Mouse (Mus musculus): ENCODE results near the gene Mrap2. TPM values are rescaled to one million over a fixed set of nuclear protein-coding genes. Genes with fewer than 3 reads are reported as not detected.

Gene Mrap2
- polyA plus RNA-seq, 1 experiment from 2014 or later, result not detected

DNA sequence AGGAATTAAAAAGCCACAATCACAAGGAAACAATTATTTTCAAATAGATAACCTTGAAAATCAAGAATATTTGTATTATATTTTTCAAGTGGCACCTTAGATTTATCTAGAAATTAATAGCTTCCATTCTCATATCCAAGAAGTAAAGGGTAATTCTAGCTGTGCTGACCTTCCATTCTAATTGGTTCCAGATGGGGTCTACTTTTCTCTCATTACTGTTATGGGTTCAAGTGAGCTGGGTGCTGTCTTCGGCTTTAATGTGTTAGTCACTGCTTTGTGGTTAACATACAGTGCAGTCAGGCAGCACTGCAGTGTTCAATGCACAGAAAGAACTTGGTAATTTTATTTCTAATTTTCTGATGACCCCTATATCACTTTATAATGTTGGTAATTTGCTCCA is 49.6 kb downstream of the Mrap2 start:
- peaks cover 17% of the 10 kb centered on the region for H3K36me3 ChIP-seq (replicated peaks; ENCODE audit: insufficient read depth, low read length)

DNA sequence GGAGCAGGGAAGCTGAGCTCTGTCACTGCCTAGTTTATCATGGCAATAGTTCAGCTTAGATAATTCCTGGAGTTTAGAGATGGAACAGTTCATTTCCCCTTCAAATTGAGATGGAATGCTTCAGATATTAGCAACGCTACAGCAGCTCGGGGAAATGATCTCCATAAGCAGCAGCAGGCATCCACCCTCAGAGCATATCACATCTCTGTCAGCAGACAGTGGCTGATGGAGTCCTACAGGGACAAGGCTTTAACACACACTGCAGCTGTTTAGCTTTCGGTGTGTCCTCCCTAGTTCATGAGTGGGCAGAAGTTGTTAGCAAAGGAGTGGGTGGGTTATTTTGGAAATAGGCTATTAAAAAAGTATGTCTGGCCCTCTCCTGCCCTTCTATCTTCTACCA is 53.2 kb downstream of the Mrap2 start:
- Histone ChIP-seq H3K27ac (ENCODE audit: low read depth) (no peak overlapping the region), H3K27me3 (ENCODE audit: insufficient read depth, low read length) (no peaks in the 10 kb centered on the region), H3K4me3 (ENCODE audit: low read depth, low read length) (no peak overlapping the region), H3K9me3 (ENCODE audit: low read length) (peaks cover under 1% of the 10 kb centered on the region; the same call in 1 of the 2 replicates), H3K4me1 (ENCODE audit: insufficient read depth) (no peaks in the 10 kb centered on the region), H3K9ac (replicated peaks) (no peak overlapping the region), H3K4me2 (ENCODE audit: low read depth, low read length) (no peak overlapping the region), H3K36me3 (replicated peaks; ENCODE audit: insufficient read depth, low read length) (peaks cover 19% of the 10 kb centered on the region)
- no peak for TF ChIP-seq CTCF (IDR thresholded peaks at IDR 0.05; ENCODE audit: low read depth)
- no peak for TF ChIP-seq EP300 (IDR thresholded peaks at IDR 0.05; ENCODE audit: low read depth)
- WGBS (ENCODE audit: insufficient replicate concordance), result 80% methylated on average over 3 of the region's 3 CpGs
- no peak for DNase-seq
- no peak for ATAC-seq

More for the DNA sequence above, 49.6 kb downstream of the Mrap2 start:
- Histone ChIP-seq H3K27ac (ENCODE audit: low read depth) (no peak overlapping the region), H3K4me3 (ENCODE audit: low read depth, low read length) (no peak overlapping the region), H3K27me3 (ENCODE audit: insufficient read depth, low read length) (no peaks in the 10 kb centered on the region), H3K4me1 (ENCODE audit: insufficient read depth) (no peaks in the 10 kb centered on the region), H3K9me3 (ENCODE audit: low read length) (peaks cover 3% of the 10 kb centered on the region; the same call in 1 of the 2 replicates), H3K9ac (replicated peaks) (no peak overlapping the region), H3K4me2 (ENCODE audit: low read depth, low read length) (no peak overlapping the region)
- TF ChIP-seq EP300 (IDR thresholded peaks at IDR 0.05; ENCODE audit: low read depth), result no peak
- TF ChIP-seq CTCF (IDR thresholded peaks at IDR 0.05; ENCODE audit: low read depth), result no peak
- 88% methylated on average over 1 of the region's 1 CpGs for WGBS (ENCODE audit: insufficient replicate concordance)
- ATAC-seq (no peak), DNase-seq (no peak)

DNA sequence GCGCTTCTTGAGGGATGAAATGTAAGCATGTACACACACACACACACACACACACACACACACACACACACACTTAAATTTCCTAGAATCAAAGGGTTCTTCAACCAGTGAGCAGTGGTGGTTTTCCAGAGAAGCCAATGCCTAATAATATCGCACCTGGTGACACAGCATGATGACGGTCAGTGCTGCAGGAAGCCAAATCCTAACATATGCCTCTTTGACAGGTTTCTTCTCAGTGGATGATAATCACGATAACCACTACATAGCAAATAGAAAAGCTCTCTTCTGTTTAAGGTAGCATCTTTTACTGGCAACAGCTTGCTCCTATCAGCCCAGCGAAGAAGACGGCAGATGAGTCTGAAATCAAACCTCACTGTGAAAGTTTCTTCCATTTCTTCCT is 53.9 kb downstream of the Mrap2 start:
- TF ChIP-seq CTCF (IDR thresholded peaks at IDR 0.05; ENCODE audit: low read depth) (no peak), EP300 (IDR thresholded peaks at IDR 0.05; ENCODE audit: low read depth) (no peak)
- H3K4me2 ChIP-seq (ENCODE audit: low read depth, low read length), result no peak overlapping the region
- H3K4me3 ChIP-seq (ENCODE audit: low read depth, low read length), result no peak overlapping the region
- H3K36me3 ChIP-seq (replicated peaks; ENCODE audit: insufficient read depth, low read length), result peaks cover 18% of the 10 kb centered on the region; the same call in 1 of the 2 replicates
- WGBS (ENCODE audit: insufficient replicate concordance), result 78% methylated on average over 6 of the region's 6 CpGs
- H3K27me3 ChIP-seq (ENCODE audit: insufficient read depth, low read length), result no peaks in the 10 kb centered on the region
- DNase-seq (no peak), ATAC-seq (no peak)
- H3K9me3 ChIP-seq (ENCODE audit: low read length), result no peaks in the 10 kb centered on the region
- H3K4me1 ChIP-seq (ENCODE audit: insufficient read depth), result no peaks in the 10 kb centered on the region
- H3K9ac ChIP-seq (replicated peaks), result no peak overlapping the region
- no peak overlapping the region for H3K27ac ChIP-seq (ENCODE audit: low read depth)

DNA sequence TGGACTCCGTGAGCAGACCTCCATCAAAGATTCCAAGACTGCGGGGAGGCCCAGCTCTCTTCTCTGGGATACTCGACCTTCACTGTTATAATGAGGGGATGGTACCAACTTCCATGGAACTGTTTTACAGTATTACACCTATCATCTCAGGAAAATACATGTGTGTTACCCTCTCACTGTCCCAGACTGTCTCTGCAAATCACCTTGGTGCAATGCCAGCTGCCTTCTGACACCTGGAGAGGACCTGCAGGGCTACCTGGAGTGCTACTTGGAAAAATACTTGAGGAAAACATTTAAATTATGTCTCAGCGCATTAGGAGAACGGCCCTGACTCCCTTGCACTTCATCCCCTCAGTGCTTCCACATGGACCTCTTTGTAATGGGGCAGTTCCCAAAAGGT is 56.3 kb downstream of the Mrap2 start:
- no peak for ATAC-seq
- Histone ChIP-seq H3K36me3 (replicated peaks; ENCODE audit: insufficient read depth, low read length) (peaks cover 23% of the 10 kb centered on the region), H3K4me1 (ENCODE audit: insufficient read depth) (no peaks in the 10 kb centered on the region), H3K4me2 (ENCODE audit: low read depth, low read length) (no peak overlapping the region), H3K4me3 (ENCODE audit: low read depth, low read length) (no peak overlapping the region), H3K9me3 (ENCODE audit: low read length) (no peaks in the 10 kb centered on the region), H3K27me3 (ENCODE audit: insufficient read depth, low read length) (no peaks in the 10 kb centered on the region), H3K27ac (ENCODE audit: low read depth) (no peak overlapping the region), H3K9ac (replicated peaks) (no peak overlapping the region)
- 86% methylated on average over 5 of the region's 5 CpGs for WGBS (ENCODE audit: insufficient replicate concordance)
- TF ChIP-seq EP300 (IDR thresholded peaks at IDR 0.05; ENCODE audit: low read depth), result no peak
- no peak for TF ChIP-seq CTCF (IDR thresholded peaks at IDR 0.05; ENCODE audit: low read depth)
- DNase-seq, result no peak

DNA sequence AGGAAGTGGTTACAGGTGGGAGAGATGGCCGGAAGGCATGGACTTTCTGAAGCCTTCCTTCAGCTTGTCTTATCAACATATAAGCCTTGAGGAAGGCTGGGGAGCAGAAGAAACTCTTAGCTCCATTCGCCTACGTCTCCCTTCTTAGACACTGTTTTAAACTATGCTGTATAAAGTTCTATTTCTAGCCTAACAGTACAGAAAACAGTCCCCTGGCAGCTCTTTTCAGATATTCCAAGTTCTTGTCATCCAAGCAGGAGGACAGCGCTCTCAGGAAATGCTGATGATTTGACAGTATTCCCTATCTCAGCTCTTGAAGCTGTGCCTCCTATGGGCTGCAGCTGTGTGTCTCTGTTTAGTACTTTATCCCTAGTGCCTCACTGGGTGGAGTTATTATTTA is 56.8 kb downstream of the Mrap2 start:
- Histone ChIP-seq H3K27ac (ENCODE audit: low read depth) (no peak overlapping the region), H3K36me3 (replicated peaks; ENCODE audit: insufficient read depth, low read length) (peaks cover 23% of the 10 kb centered on the region), H3K9ac (replicated peaks) (no peak overlapping the region), H3K9me3 (ENCODE audit: low read length) (no peaks in the 10 kb centered on the region), H3K4me2 (ENCODE audit: low read depth, low read length) (no peak overlapping the region), H3K27me3 (ENCODE audit: insufficient read depth, low read length) (no peaks in the 10 kb centered on the region), H3K4me1 (ENCODE audit: insufficient read depth) (no peaks in the 10 kb centered on the region), H3K4me3 (ENCODE audit: low read depth, low read length) (no peak overlapping the region)
- no peak for ATAC-seq
- WGBS (ENCODE audit: insufficient replicate concordance), result 92% methylated on average over 4 of the region's 4 CpGs
- no peak for DNase-seq
- no peak for TF ChIP-seq CTCF (IDR thresholded peaks at IDR 0.05; ENCODE audit: low read depth)
- TF ChIP-seq EP300 (IDR thresholded peaks at IDR 0.05; ENCODE audit: low read depth), result no peak

DNA sequence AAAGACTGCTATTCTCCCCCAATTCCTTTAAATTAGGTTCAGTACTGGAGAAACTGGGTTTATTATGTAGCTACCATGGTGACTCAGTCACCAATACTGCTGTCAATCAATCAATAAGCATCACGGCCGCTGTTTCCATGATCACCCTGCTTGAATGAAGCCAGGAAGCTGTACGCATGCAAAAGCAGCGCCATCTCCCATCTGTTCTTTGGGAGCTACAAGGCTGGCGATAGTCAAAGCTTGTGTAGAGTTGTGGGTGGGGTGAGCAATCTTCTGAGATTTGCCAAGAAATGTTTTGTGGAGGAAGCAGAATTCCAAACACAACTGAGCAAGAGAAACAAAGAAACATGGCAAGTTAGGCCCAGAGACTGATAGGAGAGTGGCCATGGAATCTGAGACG is 58.3 kb downstream of the Mrap2 start:
- ATAC-seq, result no peak
- Histone ChIP-seq H3K4me2 (ENCODE audit: low read depth, low read length) (no peak overlapping the region), H3K4me3 (ENCODE audit: low read depth, low read length) (no peak overlapping the region), H3K4me1 (ENCODE audit: insufficient read depth) (no peaks in the 10 kb centered on the region), H3K27ac (ENCODE audit: low read depth) (no peak overlapping the region), H3K36me3 (replicated peaks; ENCODE audit: insufficient read depth, low read length) (peaks cover 29% of the 10 kb centered on the region), H3K9me3 (ENCODE audit: low read length) (no peaks in the 10 kb centered on the region), H3K27me3 (ENCODE audit: insufficient read depth, low read length) (no peaks in the 10 kb centered on the region), H3K9ac (replicated peaks) (no peak overlapping the region)
- TF ChIP-seq EP300 (IDR thresholded peaks at IDR 0.05; ENCODE audit: low read depth) (no peak), CTCF (IDR thresholded peaks at IDR 0.05; ENCODE audit: low read depth) (no peak)
- no peak for DNase-seq
- 86% methylated on average over 6 of the region's 6 CpGs for WGBS (ENCODE audit: insufficient replicate concordance)

DNA sequence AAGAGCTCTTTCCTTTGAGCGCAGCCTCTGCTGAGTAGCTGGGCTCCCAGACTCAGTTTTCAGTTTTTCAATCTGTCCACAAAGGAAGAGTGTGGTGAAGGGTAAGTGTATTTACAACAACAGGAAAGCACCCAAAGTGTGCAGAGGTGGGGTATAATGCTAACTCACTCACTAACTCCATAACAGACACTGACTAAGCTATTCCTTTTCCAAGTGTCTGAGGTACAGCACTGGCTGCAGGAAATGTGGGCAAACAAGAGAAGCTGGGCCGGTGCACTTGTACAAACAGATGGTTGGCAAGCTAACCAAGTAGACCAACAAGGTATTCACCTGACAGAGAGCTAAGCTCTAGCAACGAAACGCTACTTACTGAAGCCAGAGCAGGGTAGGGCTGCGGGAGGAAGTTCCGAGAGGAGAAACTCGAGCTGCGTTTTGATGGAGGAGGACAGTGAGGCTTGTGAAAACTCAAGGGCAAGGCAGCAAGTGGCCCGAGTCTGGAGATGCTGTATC is 66.8 kb downstream of the Mrap2 start:
- Histone ChIP-seq H3K9me3 (ENCODE audit: low read length) (no peaks in the 10 kb centered on the region), H3K36me3 (replicated peaks; ENCODE audit: insufficient read depth, low read length) (peaks cover 11% of the 10 kb centered on the region), H3K27ac (ENCODE audit: low read depth) (no peak overlapping the region), H3K4me1 (ENCODE audit: insufficient read depth) (no peaks in the 10 kb centered on the region), H3K27me3 (ENCODE audit: insufficient read depth, low read length) (no peaks in the 10 kb centered on the region), H3K4me2 (ENCODE audit: low read depth, low read length) (no peak overlapping the region), H3K9ac (replicated peaks) (no peak overlapping the region), H3K4me3 (ENCODE audit: low read depth, low read length) (no peak overlapping the region)
- 83% methylated on average over 9 of the region's 9 CpGs for WGBS (ENCODE audit: insufficient replicate concordance)
- DNase-seq (no peak), ATAC-seq (no peak)
- TF ChIP-seq EP300 (IDR thresholded peaks at IDR 0.05; ENCODE audit: low read depth) (no peak), CTCF (IDR thresholded peaks at IDR 0.05; ENCODE audit: low read depth) (no peak)
